Mouse (Mus musculus) gastrocnemius, postnatal 36 days (tissue): ENCODE results near the gene Fam114a2. TPM values are rescaled to one million over a fixed set of nuclear protein-coding genes. Genes with fewer than 3 reads are reported as not detected.
"Not testable (repeated sequence)": the region's sequence is repeated elsewhere in the genome, so short reads cannot be mapped to it uniquely, and the experiment has no call there.

ENCODE experiments used
- DNase-seq, 2 experiments: peaks; one replicate each; pipeline ENCODE4 v3.0.0; 2022
- intact Hi-C: fragments of 180-260 bp; cut with DNase I; formaldehyde crosslinking; loops from one replicate; pipeline ENCODE4 v1.15.1; 2025
- long read RNA-seq, 2 experiments: library from polyadenylated mRNA; stranded (forward); transcript quantifications; one replicate each; pipeline ENCODE4 v2.0.0; 2021
- total RNA-seq, 2 experiments: library from RNA; stranded (reverse); gene quantifications; 2 replicates each; pipeline ENCODE4 v1.2.3; 2021

The Fam114a2 gene
- total RNA-seq, result 10 to 100 TPM; 45.6 to 48.0 TPM
- long read RNA-seq, experiment 1, transcript Fam114a2-201 (14 exons, 2,557 nt), result major isoform, 10 of 69 reads
- long read RNA-seq, experiment 1, partial matches to known transcripts, result 3 of 69 reads
- long read RNA-seq, experiment 1, other reads (novel, unspliced or antisense), result 56 of 69 reads
- long read RNA-seq, experiment 2, transcript Fam114a2-201 (14 exons, 2,557 nt), result major isoform, 14 of 87 reads
- long read RNA-seq, experiment 2, partial matches to known transcripts, result 6 of 87 reads
- long read RNA-seq, experiment 2, other reads (novel, unspliced or antisense), result 67 of 87 reads

DNA sequence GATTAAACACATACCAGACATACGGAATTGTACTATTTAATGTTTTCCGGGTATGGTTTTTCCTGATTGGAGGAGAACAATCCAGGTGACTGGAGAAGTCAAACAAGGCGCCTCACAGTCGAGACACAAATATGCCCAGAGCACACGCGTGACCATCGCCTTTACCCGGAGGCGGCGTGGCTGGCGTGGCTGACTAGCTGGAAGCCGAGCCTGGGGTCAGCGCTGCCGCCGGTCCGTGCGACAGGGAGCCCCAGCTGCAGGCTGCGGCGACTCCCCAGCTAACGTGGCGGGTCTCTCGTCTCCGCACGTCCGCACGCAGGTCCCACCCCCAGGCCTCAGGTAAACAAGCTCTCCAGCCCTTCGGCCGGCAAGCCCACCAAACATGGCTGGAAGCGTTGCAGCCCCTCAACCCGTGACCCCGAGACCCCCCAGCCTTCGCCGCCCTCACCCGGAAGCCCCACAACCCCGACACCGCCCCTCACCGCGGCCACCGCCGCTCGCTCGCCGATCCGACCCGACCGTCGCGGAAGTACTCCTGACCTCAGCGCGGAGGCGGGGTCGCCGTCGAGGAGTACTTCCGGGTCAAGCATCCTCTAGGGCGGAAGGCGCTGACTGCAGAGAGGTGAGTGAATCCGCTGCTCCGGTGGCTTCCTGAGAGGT, at the start of gene Fam114a2, which contains the start of gene Mfap3:
TSS of gene Fam114a2 (minus strand) at position 527 of the 660 bp plus-strand sequence.
TSS of gene Mfap3 (plus strand) at position 574 of the 660 bp plus-strand sequence.
- intact Hi-C loops, result no loop called here
- DNase-seq, result peak; percentile 88 to 90

DNA sequence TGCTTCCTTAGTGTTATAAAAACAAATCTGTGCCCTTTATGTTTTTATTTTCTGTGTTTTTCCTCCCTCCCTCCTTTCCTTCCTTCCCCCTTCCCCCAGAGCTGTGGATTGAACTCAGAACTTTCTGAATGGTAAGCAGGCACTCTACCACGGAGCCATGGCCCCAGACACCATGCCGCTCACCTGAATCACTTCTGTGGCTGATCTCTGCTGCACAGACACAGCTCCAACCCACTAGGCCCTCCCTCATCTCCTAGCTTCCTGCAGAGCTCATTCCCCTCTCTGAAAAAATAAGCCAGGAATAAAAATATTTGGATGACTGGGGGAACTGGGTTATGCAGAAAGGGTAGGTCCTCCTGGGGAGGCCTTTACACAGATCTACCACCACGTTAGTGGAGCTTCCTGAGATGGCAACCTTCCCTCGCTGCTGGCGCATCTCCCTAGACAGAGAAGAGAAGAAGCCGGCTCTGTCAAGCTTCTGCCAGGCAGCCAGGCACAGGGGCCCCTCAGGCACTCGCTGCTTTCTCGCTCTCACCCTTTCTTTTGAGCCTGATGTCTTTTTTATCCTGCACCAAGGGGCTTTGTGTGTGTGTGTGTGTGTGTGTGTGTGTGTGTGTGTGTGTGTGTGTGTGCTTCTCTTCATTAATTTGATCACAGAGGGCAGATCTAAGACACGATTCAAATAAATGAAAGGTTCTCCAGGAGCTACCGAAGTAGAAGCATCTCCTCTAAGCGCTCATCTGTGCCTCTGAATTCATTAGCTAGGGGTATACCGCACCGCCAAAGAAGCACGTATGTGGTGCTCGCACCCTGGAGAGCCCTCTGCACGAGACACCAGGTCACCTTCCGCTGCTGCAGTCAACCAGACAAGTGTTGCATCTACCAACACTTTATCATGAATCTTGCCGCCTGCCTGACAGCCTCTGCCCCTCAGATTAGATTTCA, 47.9 kb upstream of the Fam114a2 start:
- intact Hi-C loops, result no loop called here
- no peak for DNase-seq

DNA sequence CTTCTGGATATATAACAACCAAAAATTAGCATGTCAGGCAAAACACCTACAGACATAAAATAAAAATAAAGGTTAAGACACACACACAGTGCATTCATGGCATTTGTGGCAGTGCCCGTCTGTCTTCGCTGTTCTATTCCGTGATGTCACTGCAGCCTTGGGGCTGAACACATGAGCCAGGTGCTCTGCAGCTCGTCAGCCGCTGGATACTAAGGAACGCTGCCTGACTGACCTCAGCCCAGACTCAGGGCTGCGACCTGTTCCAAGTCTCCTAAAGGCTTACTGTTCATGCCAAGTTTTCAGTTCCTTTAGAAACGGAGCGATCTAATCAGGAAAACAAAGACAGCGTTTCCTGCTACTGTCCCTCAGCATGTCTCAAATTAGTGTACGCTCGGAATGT, 46.1 kb upstream of the Fam114a2 start:
- DNase-seq, result no peak
- intact Hi-C loops, result no loop called here

DNA sequence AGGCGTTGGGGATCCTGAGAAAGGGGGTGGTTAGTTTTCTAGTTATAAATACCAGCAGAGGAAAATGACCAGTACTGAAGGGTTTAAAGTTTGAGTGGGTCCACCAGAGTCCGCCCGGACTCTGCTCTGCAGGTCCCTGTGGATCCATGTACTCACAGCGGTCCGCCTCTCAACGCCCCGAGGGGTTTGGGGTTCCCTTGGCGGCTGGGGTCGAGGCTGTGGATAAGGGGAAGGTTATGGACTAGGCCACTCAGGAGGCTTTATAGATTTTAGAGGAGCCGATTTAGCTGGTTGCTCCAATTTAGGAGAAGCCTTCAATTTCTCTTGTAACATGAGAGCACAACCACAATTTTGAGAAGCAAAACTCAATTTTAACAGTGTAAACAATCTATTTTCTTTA, 39.5 kb upstream of the Fam114a2 start:
- intact Hi-C loops, result not testable (repeated sequence)
- peak in 1 of 2 experiments; percentile 20 for DNase-seq

DNA sequence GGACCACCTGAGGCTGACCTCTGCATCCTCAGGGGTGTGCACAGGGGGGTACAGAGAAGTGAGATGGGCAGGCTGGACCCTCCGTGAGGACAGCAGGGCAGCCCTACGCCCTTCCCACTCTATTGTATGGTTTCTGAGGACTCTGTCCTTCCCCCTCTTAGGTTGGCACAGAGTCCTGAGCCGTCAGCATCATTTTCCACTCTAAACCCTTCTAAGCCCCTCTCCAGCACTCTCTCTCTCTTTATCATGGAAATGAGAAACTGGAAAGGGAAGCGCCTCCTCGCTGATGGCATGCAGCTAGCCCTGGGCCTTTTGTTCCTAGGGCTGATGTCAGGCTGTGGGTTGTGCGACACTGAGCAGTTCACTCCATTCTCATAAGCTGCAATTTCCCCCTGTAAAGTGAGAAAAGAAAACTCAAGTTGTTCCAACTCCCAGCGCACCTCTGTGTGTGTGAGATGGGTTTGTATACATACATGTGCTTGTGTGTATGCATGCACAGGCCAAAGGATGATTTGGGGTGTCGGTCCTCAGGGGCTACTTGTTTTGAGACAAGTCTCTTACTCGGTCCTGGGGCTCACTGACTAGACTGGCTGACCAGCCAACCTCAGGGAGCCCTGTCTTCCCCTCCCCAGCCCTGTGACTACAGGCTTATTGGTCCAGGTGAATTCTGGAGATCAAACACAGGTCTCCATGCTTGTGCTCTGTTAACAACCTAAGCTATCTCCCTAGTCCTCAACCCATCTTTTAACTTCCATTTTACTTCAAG, 34.8 kb upstream of the Fam114a2 start:
- intact Hi-C loops, result no loop called here
- DNase-seq, result no peak

DNA sequence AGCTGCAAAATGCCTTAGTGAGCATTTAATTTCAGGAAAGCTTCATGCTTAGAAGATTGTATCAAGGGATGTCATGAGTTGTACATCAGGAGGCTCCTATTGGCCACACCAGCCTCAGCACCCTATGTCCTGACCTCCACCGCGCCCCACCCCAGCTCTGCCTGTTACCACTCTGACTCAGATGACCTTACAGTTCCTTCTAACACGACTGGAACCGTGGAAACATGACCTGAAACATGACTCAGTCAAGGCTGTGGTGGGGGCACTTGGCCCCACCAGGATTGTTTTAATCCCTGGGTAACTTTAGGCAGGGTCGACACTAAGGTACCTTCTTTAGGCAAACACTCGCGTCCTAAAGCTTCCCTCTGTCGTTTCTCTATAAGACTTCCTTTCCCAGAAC, 32.6 kb upstream of the Fam114a2 start:
- intact Hi-C loops, result no loop called here
- DNase-seq, result no peak

DNA sequence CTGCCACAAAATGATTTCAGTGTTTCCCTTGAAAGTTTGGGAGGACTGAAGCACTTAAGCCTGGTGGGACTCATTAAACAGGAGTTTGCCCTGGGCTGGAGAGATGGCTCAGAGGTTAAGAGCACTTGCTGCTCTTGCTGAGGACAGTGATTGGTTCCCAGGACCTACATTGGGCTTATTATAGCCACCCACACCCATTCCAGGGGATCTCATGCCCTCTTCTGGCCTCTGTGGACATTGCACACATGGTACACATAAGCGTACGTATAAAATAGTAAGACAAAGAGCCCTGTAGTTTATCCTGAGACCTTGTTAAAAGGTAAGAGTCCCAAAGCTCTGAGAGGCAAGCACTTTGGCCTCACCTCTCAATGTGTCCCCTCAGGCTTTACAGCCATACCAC, 31.8 kb upstream of the Fam114a2 start:
- intact Hi-C loops, result no loop called here

DNA sequence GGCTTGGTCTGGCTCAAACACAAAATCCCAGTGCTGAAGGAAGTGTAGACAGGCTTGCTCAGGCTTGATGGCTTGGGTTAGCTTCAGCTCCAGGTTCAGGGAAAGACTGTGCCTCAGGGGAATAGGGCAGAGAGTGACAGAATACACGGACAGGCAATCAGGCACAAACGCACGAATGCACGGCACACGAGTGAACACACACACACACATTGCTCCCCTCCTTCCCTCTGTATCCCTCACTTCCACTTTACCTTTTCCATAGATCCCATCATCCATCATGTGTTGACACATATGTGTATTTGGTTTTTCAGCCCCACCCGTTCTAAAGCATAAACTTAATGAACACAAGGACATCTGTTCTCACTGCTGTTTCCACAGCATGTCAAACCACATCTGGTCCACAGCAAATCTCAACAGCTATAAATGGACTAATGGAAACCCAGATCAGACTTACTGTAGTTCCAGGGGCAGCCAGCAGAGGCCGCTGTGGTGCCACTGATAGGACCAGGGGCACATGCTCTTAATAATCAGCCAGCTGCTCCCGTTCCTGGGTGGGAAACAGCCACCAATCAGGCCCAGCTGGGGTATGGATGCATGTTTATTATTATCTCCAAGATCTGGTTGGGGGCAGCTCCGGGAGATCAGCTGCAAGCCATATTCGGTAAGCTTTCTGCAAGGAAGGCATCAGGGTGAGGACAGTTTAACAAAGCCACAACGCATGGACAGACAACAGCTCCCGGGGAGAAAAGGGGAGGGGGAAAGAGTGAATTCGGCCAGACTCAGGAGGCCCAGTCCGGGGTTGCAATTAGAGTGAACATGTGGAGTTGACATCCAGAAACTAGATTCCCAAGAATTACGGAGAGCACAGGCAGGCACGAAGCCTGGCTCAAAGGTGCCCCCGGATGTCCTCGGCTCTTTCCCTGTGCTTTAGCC, 30.5 kb upstream of the Fam114a2 start:
- peak; percentile 64 to 78 for DNase-seq
- intact Hi-C loops, result loop anchor here (2.0 kb wide), 2 partner anchors 78 to 230 kb away; no protein-coding TSS in a partner anchor

More for the DNA sequence above, 31.8 kb upstream of the Fam114a2 start:
- DNase-seq, result no peak

DNA sequence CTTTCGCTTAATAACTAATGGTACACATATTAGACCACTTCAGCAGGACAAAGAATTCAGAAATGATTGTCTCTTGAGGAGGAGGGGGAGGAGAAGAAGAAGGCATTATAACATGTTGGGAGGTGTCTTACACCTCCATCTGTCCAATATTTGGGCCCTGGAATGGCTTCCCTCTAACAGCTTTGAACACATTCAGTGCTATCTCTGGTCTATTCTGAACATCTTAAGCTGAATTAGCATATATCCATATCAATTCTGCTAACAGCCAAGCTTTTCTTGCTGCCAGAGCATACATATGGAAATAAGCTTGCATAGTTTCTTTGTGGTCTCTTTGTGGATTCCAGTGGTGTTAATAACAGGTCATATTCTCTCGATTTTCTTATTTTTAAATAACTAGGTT, 22.3 kb upstream of the Fam114a2 start:
- intact Hi-C loops, result no loop called here

DNA sequence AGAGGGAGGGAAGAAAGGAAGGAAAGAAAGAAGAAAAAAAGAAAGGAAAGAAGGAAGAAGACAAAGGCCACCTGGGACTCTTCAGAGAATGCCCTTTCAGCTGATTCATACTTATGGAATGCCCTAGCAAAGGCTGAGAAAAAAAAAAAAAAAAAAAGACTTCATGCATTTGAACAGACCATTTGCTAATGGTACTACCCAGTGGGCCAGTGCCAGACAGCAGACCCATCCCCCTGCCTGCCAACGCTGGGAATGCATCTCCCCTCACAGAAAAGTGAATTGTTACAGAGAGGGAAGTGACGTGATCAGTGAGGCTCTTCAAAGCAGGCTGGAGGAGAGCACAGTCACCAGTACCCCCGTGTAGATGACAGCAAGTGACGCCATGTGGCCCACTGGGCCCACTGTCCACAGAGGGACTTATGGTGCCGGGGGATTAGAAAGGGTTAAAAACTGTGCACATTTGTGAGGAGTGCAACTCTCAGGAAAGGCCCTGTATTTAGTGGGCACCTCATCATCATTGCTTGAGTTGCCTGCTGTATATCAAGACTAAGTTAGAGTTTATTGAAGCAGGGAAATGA, 21.5 kb upstream of the Fam114a2 start:
- no peak for DNase-seq
- intact Hi-C loops, result no loop called here

More for the DNA sequence above, 22.3 kb upstream of the Fam114a2 start:
- DNase-seq, result no peak

DNA sequence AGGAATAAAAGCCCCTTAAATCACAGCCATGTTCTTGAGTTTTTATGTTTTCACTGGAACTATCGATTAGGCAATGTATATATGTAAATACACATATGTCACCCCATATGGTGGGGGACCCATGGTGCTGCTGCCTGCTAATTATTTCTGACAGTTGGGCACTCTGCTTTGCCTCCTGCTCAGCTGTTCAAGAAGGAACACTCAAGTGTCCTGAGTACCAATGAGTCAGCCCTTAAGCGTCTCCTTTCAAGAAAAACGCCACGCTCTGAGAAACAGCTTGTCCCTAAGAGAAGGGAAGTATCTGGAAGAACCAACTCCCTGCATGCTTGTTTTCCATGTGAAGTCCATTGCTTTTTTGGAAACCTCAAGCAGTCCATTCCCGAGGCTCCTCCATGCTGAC, 17.5 kb upstream of the Fam114a2 start:
- DNase-seq, result no peak
- intact Hi-C loops, result no loop called here

DNA sequence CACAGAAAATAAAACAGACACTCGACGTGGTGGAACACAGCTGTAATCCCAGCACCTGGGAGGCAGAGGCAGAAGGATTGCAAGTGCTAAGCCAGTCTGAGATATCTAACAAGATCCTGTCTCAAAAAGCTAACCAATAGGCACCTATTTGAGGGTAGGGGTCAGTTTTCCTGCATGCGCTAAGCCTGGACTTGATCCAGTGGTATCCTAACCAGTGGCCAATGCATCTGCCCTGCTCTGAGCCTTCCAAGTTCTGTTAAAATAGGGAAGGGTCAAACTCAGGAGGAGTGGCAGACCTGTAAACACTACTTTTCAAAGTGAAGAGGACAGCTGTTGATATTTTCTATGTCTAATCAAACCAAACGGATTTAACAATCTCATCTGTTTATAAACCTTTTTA, 13.9 kb upstream of the Fam114a2 start:
- intact Hi-C loops, result no loop called here

DNA sequence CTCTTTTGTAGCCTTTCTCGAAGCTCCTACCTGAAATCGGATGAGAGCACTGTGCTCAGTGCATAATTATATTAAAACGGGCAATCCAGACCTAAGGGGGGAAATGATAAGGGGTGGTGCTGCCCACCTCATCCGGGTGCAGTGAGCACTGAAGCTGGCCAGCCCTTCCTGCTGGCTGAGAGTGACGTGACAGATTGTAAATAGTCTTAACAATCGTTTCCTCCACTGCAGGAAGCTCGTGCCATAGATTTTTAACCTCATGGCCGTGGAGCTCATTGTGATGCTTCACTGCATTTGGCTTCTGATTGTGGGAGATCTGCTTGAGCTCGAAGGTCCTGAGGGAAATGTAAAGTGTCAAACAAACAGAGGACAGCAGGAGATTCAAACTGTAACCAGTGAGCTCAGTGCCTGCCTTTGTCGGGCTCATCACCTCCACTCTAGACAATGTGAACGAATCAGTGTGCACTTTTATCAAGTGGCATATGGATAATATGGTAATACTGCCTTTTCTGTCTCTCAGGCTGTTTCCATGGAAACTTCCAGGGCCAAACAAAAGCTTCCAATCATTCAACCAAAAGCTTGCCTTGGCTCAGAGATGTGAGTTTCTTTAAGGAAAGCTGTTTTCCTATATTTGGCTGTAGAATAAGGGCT, 13.0 kb upstream of the Fam114a2 start:
- DNase-seq, result no peak
- intact Hi-C loops, result no loop called here

More for the DNA sequence above, 13.9 kb upstream of the Fam114a2 start:
- DNase-seq, result no peak

DNA sequence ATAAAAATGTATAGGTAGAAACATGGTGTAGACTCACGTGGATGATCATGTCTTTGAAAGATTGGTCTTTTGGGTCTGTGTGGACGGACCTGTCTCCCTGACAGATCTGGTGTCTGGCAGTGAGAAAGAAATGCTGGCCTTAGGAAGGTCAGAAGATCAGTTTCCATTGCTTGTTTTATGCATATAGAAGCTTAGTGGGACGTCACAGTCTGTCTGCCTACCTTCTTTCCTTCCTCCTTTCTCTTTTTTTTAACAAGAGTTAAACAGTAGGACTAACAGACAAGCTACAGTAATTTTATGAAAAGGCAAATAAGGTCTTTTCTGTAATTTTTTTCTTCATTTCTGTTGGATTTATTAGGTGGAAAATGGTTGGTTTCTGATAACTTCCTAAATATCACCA, 10.7 kb upstream of the Fam114a2 start:
- intact Hi-C loops, result no loop called here
- DNase-seq, result no peak

DNA sequence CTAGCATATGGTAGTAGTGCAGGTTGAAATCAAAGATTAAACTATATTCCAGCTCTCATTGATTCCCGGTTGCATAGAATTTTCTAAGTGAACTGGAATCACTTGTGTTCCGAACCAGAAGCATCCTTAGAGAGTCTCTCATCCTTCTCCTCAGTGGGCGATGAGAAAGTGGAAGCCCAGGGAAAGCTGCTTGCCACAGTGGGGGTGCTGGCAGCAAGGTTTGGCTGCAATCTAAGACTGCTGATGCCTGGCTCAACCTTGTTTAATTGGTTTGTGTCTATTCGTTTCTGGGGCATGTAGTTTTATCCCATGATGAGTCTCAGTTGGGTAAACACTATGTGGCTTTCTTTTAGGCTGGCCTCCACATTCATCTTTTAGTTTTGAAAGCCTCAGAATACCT, 9.1 kb upstream of the Fam114a2 start:
- DNase-seq, result no peak
- intact Hi-C loops, result no loop called here

DNA sequence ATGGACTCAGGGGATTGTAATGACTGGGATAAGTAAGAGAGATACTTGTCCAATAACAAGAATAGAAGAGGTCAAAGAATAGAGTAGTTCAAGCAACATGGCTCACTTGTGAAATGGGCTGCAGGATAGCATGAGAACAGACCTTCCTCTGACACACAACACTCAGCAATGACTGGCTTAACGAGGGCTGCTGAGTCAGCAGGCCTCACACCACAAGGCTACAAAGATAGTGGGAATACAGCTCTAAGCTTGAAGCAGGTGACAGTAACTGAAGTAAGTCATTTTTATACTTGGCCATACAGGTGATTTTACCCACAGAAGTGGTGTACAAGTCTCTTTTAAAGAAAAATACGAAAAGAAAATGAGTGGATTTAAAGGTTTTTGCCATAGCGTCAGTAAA, 7.5 kb upstream of the Fam114a2 start:
- intact Hi-C loops, result no loop called here
- no peak for DNase-seq

DNA sequence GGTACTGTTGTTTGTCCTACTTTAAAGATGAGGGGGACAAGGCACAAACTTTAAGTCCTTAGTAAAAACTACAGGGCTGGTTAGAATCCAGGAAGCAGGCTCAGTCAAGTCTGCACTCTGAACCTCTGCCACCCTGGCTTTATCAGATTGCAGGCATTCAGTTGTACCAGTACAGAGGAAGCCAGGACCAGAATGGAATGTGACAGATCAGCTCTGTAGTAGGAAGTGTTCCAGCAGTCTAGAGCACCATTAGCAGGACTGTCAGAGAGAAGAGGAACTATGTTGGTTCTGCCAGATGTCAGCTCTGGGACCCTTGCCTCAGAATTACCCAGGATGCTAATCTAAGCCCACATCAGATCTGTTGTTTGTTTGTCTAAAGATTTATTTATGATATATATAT, 6.2 kb upstream of the Fam114a2 start:
- intact Hi-C loops, result no loop called here
- no peak for DNase-seq

DNA sequence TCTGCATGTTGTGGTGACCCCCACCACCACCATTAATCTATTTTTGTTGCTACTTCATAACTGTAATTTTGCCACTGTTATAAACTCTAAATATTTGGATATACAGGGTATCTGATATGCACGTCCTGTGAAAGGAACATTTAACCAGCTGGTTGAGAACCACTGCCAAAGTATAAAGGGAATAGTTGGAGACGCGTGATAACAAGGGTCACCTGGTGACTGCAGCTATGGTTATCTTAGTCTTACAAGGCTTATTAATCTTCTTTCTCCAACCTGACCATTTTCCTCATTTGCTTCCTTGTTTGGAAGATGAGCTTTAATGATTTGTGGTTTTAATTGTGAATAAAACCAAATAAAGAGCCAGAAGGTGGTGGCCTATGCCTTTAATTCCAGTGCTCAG, 5.0 kb upstream of the Fam114a2 start:
- intact Hi-C loops, result no loop called here
- DNase-seq, result no peak
